Mouse (Mus musculus) hindbrain, embryonic 13.5 days (tissue): ENCODE data around the gene Gm6993. TPM values are rescaled to one million over a fixed set of nuclear protein-coding genes. Genes with fewer than 3 reads are reported as not detected.

Experiments
- ATAC-seq: fragments of 200-750 bp; cut with Nextera tagmentation; 2 replicates; pipeline ENCODE4 v1.8.0; 2017; ENCODE audit warnings: moderate TSS enrichment; ENCODE audit not compliant: low FRiP score
- H3K27ac ChIP-seq: fragments of 300-500 bp; sonication (generic); 2 replicates; pipeline ENCODE4 v1.5.1; 2015; ENCODE audit warnings: inconsistent platforms, mild to moderate bottlenecking, moderate library complexity
- H3K27me3 ChIP-seq: fragments of 300-500 bp; sonication (generic); 2 replicates; pipeline ENCODE4 v1.6.1; 2015; ENCODE audit warnings: mild to moderate bottlenecking, inconsistent platforms
- H3K36me3 ChIP-seq: fragments of 300-500 bp; sonication (generic); 2 replicates; pipeline ENCODE4 v1.6.1; 2015; ENCODE audit warnings: mild to moderate bottlenecking, inconsistent platforms
- H3K4me1 ChIP-seq: fragments of 300-500 bp; sonication (generic); replicated peaks from 2 replicates; pipeline ENCODE4 v1.6.1; 2015; ENCODE audit warnings: inconsistent platforms
- H3K4me2 ChIP-seq: fragments of 300-500 bp; sonication (generic); 2 replicates; pipeline ENCODE4 v1.6.1; 2015; ENCODE audit warnings: inconsistent platforms, mild to moderate bottlenecking, moderate library complexity
- H3K4me3 ChIP-seq: fragments of 300-500 bp; sonication (generic); 2 replicates; pipeline ENCODE4 v1.5.1; 2015; ENCODE audit warnings: mild to moderate bottlenecking, inconsistent platforms
- H3K9ac ChIP-seq: fragments of 300-500 bp; sonication (generic); 2 replicates; pipeline ENCODE4 v1.6.1; 2015; ENCODE audit warnings: mild to moderate bottlenecking, inconsistent platforms
- H3K9me3 ChIP-seq: fragments of 300-500 bp; sonication (generic); 2 replicates; pipeline ENCODE4 v1.6.1; 2016; ENCODE audit warnings: inconsistent platforms
- WGBS: fragments of 180-500 bp; shearing (Covaris S2); methylation state at CpG from one replicate; pipeline ENCODE4 v1.1.7; 2015; 5-methylcytosine and 5-hydroxymethylcytosine counted together
- polyA plus RNA-seq: library from polyadenylated mRNA; unstranded; fragments of >200 nt; fragmentation: Nextera tagmentation; extraction: Ambion mirVana; gene quantifications from 2 replicates; pipeline ENCODE4 v1.2.1, GENCODE M21; 2015

The Gm6993 gene
- polyA plus RNA-seq, 1 experiment from 2014 or later, result not detected

GRCm38 (mm10) chr12:31280318-31280717 lies 39.7 kb downstream of the Gm6993 start:
- Histone ChIP-seq H3K4me3 (no peak overlapping the region), H3K27ac (no peak overlapping the region), H3K27me3 (no peaks in the 10 kb centered on the region), H3K9me3 (no peaks in the 10 kb centered on the region), H3K36me3 (no peaks in the 10 kb centered on the region), H3K4me1 (no peaks in the 10 kb centered on the region), H3K9ac (no peak overlapping the region), H3K4me2 (no peak overlapping the region)
- ATAC-seq, result no peak
- 87% methylated on average over 7 of the region's 7 CpGs for WGBS

- 49% methylated on average over 9 of the region's 9 CpGs for WGBS
- Histone ChIP-seq H3K4me1 (no peaks in the 10 kb centered on the region), H3K9ac (no peak overlapping the region), H3K27ac (no peak overlapping the region), H3K36me3 (no peaks in the 10 kb centered on the region), H3K27me3 (no peaks in the 10 kb centered on the region), H3K9me3 (no peaks in the 10 kb centered on the region), H3K4me3 (no peak overlapping the region), H3K4me2 (no peak overlapping the region)
- ATAC-seq, result no peak
These were observed 40.6 kb downstream of the Gm6993 start for GRCm38 (mm10) chr12:31281100-31281591.

GRCm38 (mm10) chr12:31282241-31282640 lies 41.7 kb downstream of the Gm6993 start:
- 84% methylated on average over 5 of the region's 5 CpGs for WGBS
- no peaks in the 10 kb centered on the region for H3K36me3 ChIP-seq
- no peak for ATAC-seq

GRCm38 (mm10) chr12:31283131-31283530 lies 42.6 kb downstream of the Gm6993 start:
- Histone ChIP-seq H3K27me3 (no peaks in the 10 kb centered on the region), H3K9me3 (no peaks in the 10 kb centered on the region), H3K4me1 (no peaks in the 10 kb centered on the region), H3K4me3 (no peak overlapping the region), H3K9ac (no peak overlapping the region), H3K27ac (no peak overlapping the region), H3K36me3 (no peaks in the 10 kb centered on the region), H3K4me2 (no peak overlapping the region)
- ATAC-seq, result no peak
- 91% methylated on average over 4 of the region's 4 CpGs for WGBS

More at GRCm38 (mm10) chr12:31282241-31282640, 41.7 kb downstream of the Gm6993 start:
- H3K27me3 ChIP-seq, result no peaks in the 10 kb centered on the region
- no peak overlapping the region for H3K4me3 ChIP-seq
- no peak overlapping the region for H3K27ac ChIP-seq
- no peaks in the 10 kb centered on the region for H3K4me1 ChIP-seq
- H3K4me2 ChIP-seq, result no peak overlapping the region
- H3K9ac ChIP-seq, result no peak overlapping the region
- H3K9me3 ChIP-seq, result no peaks in the 10 kb centered on the region

- Histone ChIP-seq H3K27ac (no peak overlapping the region), H3K4me2 (no peak overlapping the region), H3K4me3 (no peak overlapping the region), H3K9me3 (no peaks in the 10 kb centered on the region), H3K9ac (no peak overlapping the region), H3K27me3 (no peaks in the 10 kb centered on the region), H3K4me1 (no peaks in the 10 kb centered on the region), H3K36me3 (no peaks in the 10 kb centered on the region)
- ATAC-seq, result no peak
- 89% methylated on average over 4 of the region's 4 CpGs for WGBS
These were observed 43.1 kb downstream of the Gm6993 start for GRCm38 (mm10) chr12:31283617-31284136.

- Histone ChIP-seq H3K27ac (no peak overlapping the region), H3K36me3 (no peaks in the 10 kb centered on the region; the same call in 1 of the 2 replicates), H3K9me3 (no peaks in the 10 kb centered on the region), H3K27me3 (no peaks in the 10 kb centered on the region), H3K9ac (no peak overlapping the region), H3K4me2 (no peak overlapping the region), H3K4me3 (no peak overlapping the region), H3K4me1 (no peaks in the 10 kb centered on the region)
- 86% methylated on average over 10 of the region's 10 CpGs for WGBS
- no peak for ATAC-seq
These were observed 48.5 kb downstream of the Gm6993 start for GRCm38 (mm10) chr12:31289046-31289445.

Other genes with a start within 250 kb of the Gm6993 start
- 0.05 TPM in 1 of 2 replicates, not detected in the other for gene Fam110c, start 166.9 kb upstream of the Gm6993 start, polyA plus RNA-seq
- 20.7 and 22.9 TPM in 2 replicates for gene Lamb1, start 24.5 kb downstream of the Gm6993 start, polyA plus RNA-seq
- 128 and 130 TPM in 2 replicates for gene Dld, start 110.7 kb downstream of the Gm6993 start, polyA plus RNA-seq
- not detected in 2 replicates for gene Slc26a3, start 150.1 kb downstream of the Gm6993 start, polyA plus RNA-seq